Mouse (Mus musculus): Measurements from ENCODE around the gene Akt1s1. TPM values are rescaled to one million over a fixed set of nuclear protein-coding genes. Genes with fewer than 3 reads are reported as not detected.

Akt1s1 gene
- total and polyA plus RNA-seq, 2 experiments from 2014 or later = 81.8 to 91.8 TPM

DNA sequence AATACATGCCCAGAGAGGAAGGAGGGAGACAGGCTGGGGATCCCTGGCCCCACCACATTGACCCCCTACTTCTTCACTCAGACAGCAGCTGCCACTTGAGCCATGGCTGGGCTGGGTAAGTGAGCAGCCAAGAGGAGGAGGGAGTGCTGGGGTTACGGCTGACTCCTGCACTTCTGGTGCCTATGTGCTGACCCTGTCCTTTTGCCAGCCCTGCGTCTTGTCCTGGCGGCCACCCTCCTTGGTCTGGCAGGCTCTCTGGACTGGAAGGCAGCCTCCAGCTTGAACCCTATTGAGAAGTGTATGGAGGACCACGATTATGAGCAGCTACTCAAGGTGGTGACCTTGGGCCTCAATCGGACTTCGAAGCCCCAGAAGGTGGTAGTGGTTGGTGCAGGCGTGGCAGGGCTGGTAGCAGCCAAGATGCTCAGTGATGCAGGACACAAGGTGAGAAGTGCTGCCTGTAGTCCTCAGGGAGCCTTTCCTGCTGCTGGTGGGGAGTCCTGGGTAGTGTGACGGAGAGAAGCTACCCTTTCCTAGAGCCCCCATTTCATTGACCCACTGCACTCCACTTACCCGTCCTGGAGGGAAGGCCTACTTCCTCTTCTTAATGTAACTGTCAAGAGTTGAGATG is 12.3 kb upstream of the Akt1s1 start:
- TF ChIP-seq CTCF (IDR thresholded peaks at IDR 0.05; ENCODE audit: low read depth) = no peak
- Histone ChIP-seq H3K36me3 (replicated peaks; ENCODE audit: control insufficient read depth, insufficient read depth, low read length) (peaks cover 18% of the 10 kb centered on the region), H3K4me1 (ENCODE audit: control insufficient read depth, insufficient read depth) (peaks cover 20% of the 10 kb centered on the region), H3K9me3 (replicated peaks; ENCODE audit: control insufficient read depth, low read length) (no peaks in the 10 kb centered on the region), H3K27ac (ENCODE audit: low read depth) (no peak overlapping the region), H3K27me3 (ENCODE audit: control insufficient read depth, insufficient read depth, low read length) (peaks cover 5% of the 10 kb centered on the region; the same call in 1 of the 2 replicates), H3K9ac (replicated peaks; ENCODE audit: low read depth, low read length) (no peak overlapping the region), H3K4me2 (ENCODE audit: low read depth, low read length) (no peak overlapping the region), H3K4me3 (ENCODE audit: low read depth, low read length) (no peak overlapping the region)
- WGBS = 80% methylated on average over 9 of the region's 9 CpGs
- no peak for DNase-seq (ENCODE audit: low spot score)
- ATAC-seq (ENCODE audit: insufficient read depth, low read depth) = no peak

DNA sequence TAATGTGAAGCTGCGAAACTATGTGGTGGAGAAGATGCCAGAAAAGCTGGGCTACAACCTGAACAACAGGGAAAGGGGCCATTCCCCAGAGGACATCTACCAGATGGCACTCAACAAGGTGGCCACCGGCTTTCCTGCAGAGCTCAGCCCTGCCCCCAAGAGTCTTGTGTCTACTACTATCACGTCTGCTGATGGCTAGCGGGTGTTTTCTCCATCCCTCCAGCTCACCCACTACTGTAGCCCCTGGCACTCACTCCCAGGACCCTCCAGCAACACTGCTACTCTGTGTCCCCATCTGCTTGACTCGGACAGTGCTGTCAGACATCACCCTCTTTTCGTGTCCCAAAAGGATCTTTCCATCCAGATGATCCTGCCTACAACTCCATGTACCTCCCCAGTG is 10.7 kb upstream of the Akt1s1 start:
- no peak overlapping the region for H3K4me2 ChIP-seq (ENCODE audit: low read depth, low read length)
- no peak for DNase-seq (ENCODE audit: low spot score)
- peaks cover 23% of the 10 kb centered on the region for H3K36me3 ChIP-seq (replicated peaks; ENCODE audit: control insufficient read depth, insufficient read depth, low read length)
- no peak for ATAC-seq (ENCODE audit: insufficient read depth, low read depth)
- H3K9ac ChIP-seq (replicated peaks; ENCODE audit: low read depth, low read length) = no peak overlapping the region
- no peaks in the 10 kb centered on the region for H3K9me3 ChIP-seq (replicated peaks; ENCODE audit: control insufficient read depth, low read length)
- peaks cover 20% of the 10 kb centered on the region for H3K4me1 ChIP-seq (ENCODE audit: control insufficient read depth, insufficient read depth)
- WGBS = 82% methylated on average over 6 of the region's 6 CpGs
- H3K27ac ChIP-seq (ENCODE audit: low read depth) = no peak overlapping the region
- TF ChIP-seq EP300 (IDR thresholded peaks at IDR 0.05; ENCODE audit: low read depth) (no peak), CTCF (IDR thresholded peaks at IDR 0.05; ENCODE audit: low read depth) (no peak)
- no peak overlapping the region for H3K4me3 ChIP-seq (ENCODE audit: low read depth, low read length)
- peaks cover 5% of the 10 kb centered on the region; the same call in 1 of the 2 replicates for H3K27me3 ChIP-seq (ENCODE audit: control insufficient read depth, insufficient read depth, low read length)

DNA sequence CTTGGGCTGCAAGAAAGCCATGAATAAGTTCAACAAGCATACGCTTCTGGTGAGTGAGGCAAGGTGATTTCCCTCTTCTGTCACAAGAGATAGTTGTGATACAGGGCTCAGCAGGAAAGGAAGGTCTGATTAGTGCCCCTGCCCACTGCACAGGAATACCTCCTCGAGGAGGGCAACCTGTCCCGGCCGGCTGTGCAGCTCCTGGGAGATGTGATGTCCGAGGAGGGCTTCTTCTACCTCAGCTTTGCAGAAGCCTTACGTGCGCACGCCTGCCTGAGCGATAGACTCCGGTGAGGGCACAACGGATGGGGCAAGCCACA is 9.7 kb upstream of the Akt1s1 start:
- H3K4me3 ChIP-seq (ENCODE audit: low read depth, low read length) = peak overlapping the region; percentile 28
- TF ChIP-seq CTCF (IDR thresholded peaks at IDR 0.05; ENCODE audit: low read depth) (no peak), EP300 (IDR thresholded peaks at IDR 0.05; ENCODE audit: low read depth) (no peak)
- peak overlapping the region; percentile 58 for H3K4me2 ChIP-seq (ENCODE audit: low read depth, low read length)
- WGBS = 32% methylated on average over 11 of the region's 11 CpGs
- H3K27me3 ChIP-seq (ENCODE audit: control insufficient read depth, insufficient read depth, low read length) = peaks cover 5% of the 10 kb centered on the region; the same call in 1 of the 2 replicates
- no peak for ATAC-seq (ENCODE audit: insufficient read depth, low read depth)
- no peak overlapping the region for H3K9ac ChIP-seq (replicated peaks; ENCODE audit: low read depth, low read length)
- peaks cover 20% of the 10 kb centered on the region for H3K4me1 ChIP-seq (ENCODE audit: control insufficient read depth, insufficient read depth)
- no peak for DNase-seq (ENCODE audit: low spot score)
- H3K9me3 ChIP-seq (replicated peaks; ENCODE audit: control insufficient read depth, low read length) = no peaks in the 10 kb centered on the region
- no peak overlapping the region for H3K27ac ChIP-seq (ENCODE audit: low read depth)
- peaks cover 34% of the 10 kb centered on the region for H3K36me3 ChIP-seq (replicated peaks; ENCODE audit: control insufficient read depth, insufficient read depth, low read length)

DNA sequence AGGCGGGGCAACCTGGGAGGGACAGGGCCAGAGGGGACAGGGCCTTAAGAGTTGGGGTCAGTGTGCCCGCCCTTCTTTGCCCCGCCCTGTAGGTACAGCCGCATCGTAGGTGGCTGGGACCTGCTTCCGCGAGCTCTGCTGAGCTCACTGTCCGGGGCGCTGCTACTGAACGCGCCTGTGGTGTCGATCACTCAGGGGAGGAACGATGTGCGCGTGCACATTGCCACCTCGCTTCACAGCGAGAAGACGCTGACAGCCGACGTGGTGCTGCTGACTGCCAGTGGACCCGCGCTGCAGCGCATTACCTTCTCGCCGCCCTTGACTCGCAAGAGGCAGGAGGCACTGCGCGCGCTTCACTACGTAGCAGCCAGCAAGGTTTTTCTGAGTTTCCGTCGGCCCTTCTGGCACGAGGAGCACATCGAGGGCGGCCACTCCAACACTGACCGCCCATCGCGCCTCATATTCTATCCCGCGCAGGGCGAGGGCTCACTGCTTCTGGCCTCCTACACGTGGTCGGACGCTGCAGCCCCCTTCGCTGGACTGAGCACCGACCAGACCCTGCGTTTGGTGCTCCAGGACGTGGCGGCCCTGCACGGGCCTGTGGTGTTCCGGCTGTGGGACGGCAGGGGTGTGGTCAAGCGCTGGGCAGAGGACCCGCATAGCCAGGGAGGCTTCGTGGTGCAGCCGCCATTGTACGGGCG is 9.2 kb upstream of the Akt1s1 start:
- H3K9ac ChIP-seq (replicated peaks; ENCODE audit: low read depth, low read length) = 0 out of 2 replicates have a peak overlapping the region, but pooled peaks have one; percentile 4
- DNase-seq (ENCODE audit: low spot score) (peak; percentile 58), ATAC-seq (ENCODE audit: insufficient read depth, low read depth) (peak; percentile 54)
- peaks cover 39% of the 10 kb centered on the region for H3K36me3 ChIP-seq (replicated peaks; ENCODE audit: control insufficient read depth, insufficient read depth, low read length)
- peaks cover 20% of the 10 kb centered on the region for H3K4me1 ChIP-seq (ENCODE audit: control insufficient read depth, insufficient read depth)
- no peaks in the 10 kb centered on the region for H3K9me3 ChIP-seq (replicated peaks; ENCODE audit: control insufficient read depth, low read length)
- 2% methylated on average over 57 of the region's 58 CpGs for WGBS
- TF ChIP-seq CTCF (IDR thresholded peaks at IDR 0.05; ENCODE audit: low read depth) (no peak), EP300 (IDR thresholded peaks at IDR 0.05; ENCODE audit: low read depth) (peak; percentile 58; the same call in 1 of the 2 replicates)
- H3K4me3 ChIP-seq (ENCODE audit: low read depth, low read length) = peak overlapping the region; percentile 28
- H3K4me2 ChIP-seq (ENCODE audit: low read depth, low read length) = peak overlapping the region; percentile 58
- no peak overlapping the region for H3K27ac ChIP-seq (ENCODE audit: low read depth)
- H3K27me3 ChIP-seq (ENCODE audit: control insufficient read depth, insufficient read depth, low read length) = peaks cover 5% of the 10 kb centered on the region; the same call in 1 of the 2 replicates

DNA sequence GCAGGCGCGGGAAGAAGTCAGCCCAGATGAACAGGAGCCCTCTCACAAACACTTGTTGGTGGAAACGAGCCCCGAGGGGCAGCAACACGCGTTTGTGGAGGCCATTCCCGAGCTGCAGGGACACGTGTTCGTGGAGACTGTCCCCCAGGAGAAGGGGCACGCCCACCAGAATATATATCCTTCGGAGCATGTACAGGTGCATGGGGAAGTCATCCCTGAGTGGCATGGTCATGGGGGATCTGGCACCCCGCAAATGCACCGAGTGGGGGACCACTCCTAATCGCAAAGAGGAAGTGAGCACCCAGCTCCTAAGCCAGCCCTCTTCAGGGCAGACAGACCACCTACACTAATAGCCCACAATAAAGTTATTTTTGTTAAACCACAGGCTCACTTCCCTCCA is 8.4 kb upstream of the Akt1s1 start:
- Histone ChIP-seq H3K9ac (replicated peaks; ENCODE audit: low read depth, low read length) (no peak overlapping the region), H3K9me3 (replicated peaks; ENCODE audit: control insufficient read depth, low read length) (no peaks in the 10 kb centered on the region), H3K4me1 (ENCODE audit: control insufficient read depth, insufficient read depth) (peaks cover 20% of the 10 kb centered on the region), H3K4me2 (ENCODE audit: low read depth, low read length) (no peak overlapping the region), H3K36me3 (replicated peaks; ENCODE audit: control insufficient read depth, insufficient read depth, low read length) (peaks cover 47% of the 10 kb centered on the region), H3K4me3 (ENCODE audit: low read depth, low read length) (no peak overlapping the region), H3K27me3 (ENCODE audit: control insufficient read depth, insufficient read depth, low read length) (peaks cover 5% of the 10 kb centered on the region; the same call in 1 of the 2 replicates), H3K27ac (ENCODE audit: low read depth) (no peak overlapping the region)
- TF ChIP-seq EP300 (IDR thresholded peaks at IDR 0.05; ENCODE audit: low read depth) (no peak), CTCF (IDR thresholded peaks at IDR 0.05; ENCODE audit: low read depth) (no peak)
- 61% methylated on average over 14 of the region's 14 CpGs for WGBS
- ATAC-seq (ENCODE audit: insufficient read depth, low read depth) = no peak
- DNase-seq (ENCODE audit: low spot score) = no peak

All from heart, postnatal 0 days (tissue).